Mouse (Mus musculus) kidney, embryonic 14.5 days (tissue): Measurements from ENCODE around the gene Slc43a2. TPM values are rescaled to one million over a fixed set of nuclear protein-coding genes. Genes with fewer than 3 reads are reported as not detected.

Experiments used
- ATAC-seq: fragments of 200-750 bp; cut with Nextera tagmentation; 2 replicates; pipeline ENCODE4 v1.8.0; 2017; ENCODE audit warnings: moderate number of reproducible peaks, mild to moderate bottlenecking, moderate TSS enrichment, moderate library complexity; ENCODE audit not compliant: low FRiP score, low TSS enrichment
- H3K27ac ChIP-seq: fragments of 300-500 bp; sonication (generic); 2 replicates; pipeline ENCODE4 v1.5.1; 2014; ENCODE audit warnings: low read depth, mild to moderate bottlenecking, low read length, moderate library complexity, mixed read lengths
- H3K27me3 ChIP-seq: fragments of 300-500 bp; sonication (generic); 2 replicates; pipeline ENCODE4 v1.6.1; 2014; ENCODE audit warnings: mild to moderate bottlenecking, low read length; ENCODE audit not compliant: control insufficient read depth, insufficient read depth
- H3K36me3 ChIP-seq: fragments of 300-500 bp; sonication (generic); 2 replicates; pipeline ENCODE4 v1.6.1; 2014; ENCODE audit warnings: low read length, mixed read lengths; ENCODE audit not compliant: control insufficient read depth, insufficient read depth
- H3K4me1 ChIP-seq: fragments of 300-500 bp; sonication (generic); 2 replicates; pipeline ENCODE4 v1.6.1; 2014; ENCODE audit warnings: low read length, mixed read lengths; ENCODE audit not compliant: control insufficient read depth, insufficient read depth
- H3K4me2 ChIP-seq: fragments of 300-500 bp; sonication (generic); replicated peaks from 2 replicates; pipeline ENCODE4 v1.6.1; 2014; ENCODE audit warnings: low read depth, mild to moderate bottlenecking, low read length
- H3K4me3 ChIP-seq: fragments of 300-500 bp; sonication (generic); 2 replicates; pipeline ENCODE4 v1.5.1; 2014; ENCODE audit warnings: mild to moderate bottlenecking, low read length
- H3K9ac ChIP-seq: fragments of 300-500 bp; sonication (generic); 2 replicates; pipeline ENCODE4 v1.6.1; 2014; ENCODE audit warnings: low read depth, mild to moderate bottlenecking, low read length, moderate library complexity
- H3K9me3 ChIP-seq: fragments of 300-500 bp; sonication (generic); 2 replicates; pipeline ENCODE4 v1.6.1; 2016; ENCODE audit warnings: low read length; ENCODE audit not compliant: control insufficient read depth
- WGBS: fragments of 180-500 bp; shearing (Covaris S2); extraction: QIAGEN DNeasy Blood & Tissue Kit; methylation state at CpG from one replicate; pipeline ENCODE4 v1.1.7; 2014; 5-methylcytosine and 5-hydroxymethylcytosine counted together
- polyA plus RNA-seq: library from polyadenylated mRNA; unstranded; fragments of >200 nt; fragmentation: Nextera tagmentation; extraction: Ambion mirVana; gene quantifications from 2 replicates; pipeline ENCODE4 v1.2.1, GENCODE M21; 2014

Gene Slc43a2
- polyA plus RNA-seq, 1 experiment from 2014 or later, result 6.0 TPM

GRCm38 (mm10) chr11:75509741-75510626, 21.5 kb upstream of the Slc43a2 start, which contains the start of gene Rilp:
Rilp (plus strand) TSS chr11:75510094.
- 1% methylated on average over 43 of the region's 43 CpGs for WGBS
- H3K4me2 ChIP-seq, result peak within 1 kb of the TSS; percentile 97
- H3K27ac ChIP-seq, result peak within 1 kb of the TSS; percentile 69
- no peaks in the 10 kb centered on the region for H3K27me3 ChIP-seq
- H3K9me3 ChIP-seq, result no peaks in the 10 kb centered on the region
- peak within 1 kb of the TSS; percentile 66 for H3K9ac ChIP-seq
- peaks cover 45% of the 10 kb centered on the region for H3K36me3 ChIP-seq
- peaks cover 20% of the 10 kb centered on the region for H3K4me1 ChIP-seq
- peak within 1 kb of the TSS; percentile 50 for H3K4me3 ChIP-seq
- peak; percentile 81 for ATAC-seq

GRCm38 (mm10) chr11:75510627-75510993, 20.9 kb upstream of the Slc43a2 start:
- Histone ChIP-seq H3K4me3 (peak overlapping the region; percentile 50), H3K27me3 (no peaks in the 10 kb centered on the region), H3K4me1 (peaks cover 20% of the 10 kb centered on the region), H3K9ac (peak overlapping the region; percentile 66), H3K9me3 (no peaks in the 10 kb centered on the region), H3K36me3 (peaks cover 39% of the 10 kb centered on the region), H3K27ac (peak overlapping the region; percentile 69), H3K4me2 (peak overlapping the region; percentile 97)
- under 1% methylated on average over 24 of the region's 24 CpGs for whole genome bisulfite sequencing
- peak; percentile 87 for ATAC-seq

- Histone ChIP-seq H3K4me2 (no peak overlapping the region), H3K27ac (no peak overlapping the region), H3K4me1 (peaks cover 20% of the 10 kb centered on the region), H3K4me3 (no peak overlapping the region), H3K9me3 (no peaks in the 10 kb centered on the region), H3K9ac (no peak overlapping the region), H3K27me3 (no peaks in the 10 kb centered on the region), H3K36me3 (peaks cover 33% of the 10 kb centered on the region)
- 86% methylated on average over 6 of the region's 6 CpGs for WGBS
- ATAC-seq, result no peak
Measured at GRCm38 (mm10) chr11:75511213-75511612, 20.3 kb upstream of the Slc43a2 start.

- Histone ChIP-seq H3K9ac (no peak overlapping the region), H3K9me3 (no peaks in the 10 kb centered on the region), H3K4me2 (no peak overlapping the region)
Measured at GRCm38 (mm10) chr11:75512301-75513018, 19.0 kb upstream of the Slc43a2 start.

GRCm38 (mm10) chr11:75513336-75513735, 18.2 kb upstream of the Slc43a2 start, which contains the start of gene Scarf1:
Scarf1 (plus strand) TSS chr11:75513540.
- Histone ChIP-seq H3K4me3 (peak within 1 kb of the TSS; percentile 17; the same call in 1 of the 2 replicates), H3K27ac (no peak within 1 kb of the TSS; the same call in 1 of the 2 replicates), H3K27me3 (no peaks in the 10 kb centered on the region), H3K4me2 (peak within 1 kb of the TSS; percentile 26), H3K9me3 (no peaks in the 10 kb centered on the region), H3K9ac (0 out of 2 replicates have a peak within 1 kb of the TSS, but pooled peaks have one; percentile 12), H3K36me3 (peaks cover 13% of the 10 kb centered on the region), H3K4me1 (peaks cover 19% of the 10 kb centered on the region)
- 42% methylated on average over 8 of the region's 8 CpGs for WGBS
- no peak for ATAC-seq

More at GRCm38 (mm10) chr11:75512301-75513018, 19.0 kb upstream of the Slc43a2 start:
- Histone ChIP-seq H3K4me1 (peaks cover 20% of the 10 kb centered on the region), H3K36me3 (peaks cover 22% of the 10 kb centered on the region), H3K4me3 (no peak overlapping the region), H3K27ac (no peak overlapping the region), H3K27me3 (no peaks in the 10 kb centered on the region)
- ATAC-seq, result no peak
- WGBS, result 78% methylated on average over 9 of the region's 9 CpGs

- Histone ChIP-seq H3K9ac (no peak overlapping the region), H3K4me1 (peaks cover under 1% of the 10 kb centered on the region; the same call in 1 of the 2 replicates), H3K4me2 (no peak overlapping the region), H3K9me3 (no peaks in the 10 kb centered on the region), H3K27ac (no peak overlapping the region), H3K4me3 (no peak overlapping the region), H3K27me3 (no peaks in the 10 kb centered on the region), H3K36me3 (no peaks in the 10 kb centered on the region)
- no peak for ATAC-seq
- 94% methylated on average over 25 of the region's 25 CpGs for WGBS
Measured at GRCm38 (mm10) chr11:75515186-75515585, 16.3 kb upstream of the Slc43a2 start.

- no peak overlapping the region for H3K4me3 ChIP-seq
- H3K9ac ChIP-seq, result no peak overlapping the region
- H3K4me2 ChIP-seq, result no peak overlapping the region
- no peaks in the 10 kb centered on the region for H3K27me3 ChIP-seq
- ATAC-seq, result no peak
- 73% methylated on average over 15 of the region's 15 CpGs for WGBS
- no peak overlapping the region for H3K27ac ChIP-seq
- H3K9me3 ChIP-seq, result no peaks in the 10 kb centered on the region
- no peaks in the 10 kb centered on the region for H3K36me3 ChIP-seq
- H3K4me1 ChIP-seq, result no peaks in the 10 kb centered on the region
Measured at GRCm38 (mm10) chr11:75519834-75520633, 11.5 kb upstream of the Slc43a2 start.

- Histone ChIP-seq H3K27ac (no peak overlapping the region), H3K27me3 (no peaks in the 10 kb centered on the region), H3K4me3 (no peak overlapping the region), H3K9me3 (no peaks in the 10 kb centered on the region), H3K4me1 (no peaks in the 10 kb centered on the region), H3K9ac (no peak overlapping the region), H3K36me3 (no peaks in the 10 kb centered on the region), H3K4me2 (no peak overlapping the region)
- no peak for ATAC-seq
- WGBS, result 89% methylated on average over 4 of the region's 4 CpGs
Measured at GRCm38 (mm10) chr11:75521609-75522008, 9.9 kb upstream of the Slc43a2 start.
